Mouse (Mus musculus): ENCODE measurements around the gene Col6a1.
A peak's percentile ranks its signal among the peaks of the same experiment; 100 is the strongest.

The Col6a1 gene

DNA sequence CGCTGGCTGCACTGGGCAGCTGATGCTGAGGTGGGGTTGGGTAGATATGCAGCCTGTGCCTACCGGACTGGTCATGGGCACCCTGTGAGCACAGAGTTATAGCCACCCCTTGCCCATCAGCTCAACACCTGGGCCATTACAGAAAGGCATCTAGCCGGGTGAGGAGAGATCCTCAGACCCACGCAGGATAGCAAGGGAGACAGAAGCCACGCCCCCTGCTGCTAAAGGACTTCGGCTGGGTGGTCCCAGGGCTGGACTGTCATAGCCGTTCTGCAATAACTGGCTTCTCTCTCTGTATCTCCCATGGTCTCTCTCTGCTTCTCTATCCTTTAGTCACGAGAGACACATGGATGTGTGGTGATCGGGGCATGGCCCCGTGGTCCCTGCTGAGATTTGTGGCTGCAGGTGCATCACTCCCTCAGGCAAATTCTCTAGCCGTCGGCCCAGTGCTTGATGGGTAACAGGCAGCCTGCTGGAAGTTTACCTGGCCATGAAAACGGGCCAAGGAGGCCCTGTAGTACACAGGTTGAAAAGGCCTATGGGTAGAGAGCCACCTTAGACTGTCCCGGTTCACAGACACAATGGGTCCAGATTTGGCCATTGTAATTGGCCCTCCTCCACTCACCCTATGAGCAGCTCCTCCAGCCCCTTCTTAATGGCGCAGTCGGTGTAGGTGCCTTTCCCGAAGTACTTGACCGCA, 3.1 kb downstream of the Col6a1 start:
- DNase-seq, result peak; percentile 2

DNA sequence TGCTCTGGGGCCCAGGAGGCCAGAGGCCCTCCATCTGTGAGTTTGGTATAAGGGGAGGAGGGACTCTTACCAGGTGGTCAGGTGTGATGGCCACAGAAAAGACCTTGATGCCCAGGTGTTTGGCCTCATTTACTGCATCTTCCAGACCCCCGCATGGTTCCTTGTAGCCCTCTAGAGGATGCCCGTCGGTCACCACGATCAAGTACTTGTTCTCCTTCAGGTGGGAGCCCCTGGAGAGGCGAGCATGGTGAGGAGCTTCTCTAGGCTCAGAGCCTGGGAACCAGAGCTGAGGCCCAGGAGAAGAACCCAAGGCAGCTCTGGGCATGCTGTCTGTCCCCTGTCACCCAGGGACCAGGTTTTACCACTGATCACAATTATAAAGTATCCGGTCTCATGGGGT, 4.2 kb downstream of the Col6a1 start:
- no peak for DNase-seq

DNA sequence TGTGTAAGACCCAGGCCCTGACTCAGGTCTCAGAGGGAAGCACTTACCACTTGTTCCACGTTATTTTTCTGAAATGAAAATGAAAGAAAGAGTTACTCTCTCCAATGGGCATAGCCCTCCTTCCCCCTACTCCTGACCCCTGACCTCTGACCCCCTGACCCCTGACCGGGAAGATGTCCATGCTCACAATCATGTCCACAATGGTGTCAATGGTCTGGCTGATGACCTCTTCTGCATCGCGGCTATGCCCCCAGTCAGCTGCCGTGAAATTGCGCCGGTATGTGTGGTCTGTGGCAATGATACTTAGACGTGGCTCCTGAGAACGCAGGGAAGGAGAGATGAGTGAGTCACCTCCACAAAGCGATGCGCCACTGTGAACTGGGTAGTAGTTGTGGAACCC, 4.8 kb downstream of the Col6a1 start:
- no peak for DNase-seq

DNA sequence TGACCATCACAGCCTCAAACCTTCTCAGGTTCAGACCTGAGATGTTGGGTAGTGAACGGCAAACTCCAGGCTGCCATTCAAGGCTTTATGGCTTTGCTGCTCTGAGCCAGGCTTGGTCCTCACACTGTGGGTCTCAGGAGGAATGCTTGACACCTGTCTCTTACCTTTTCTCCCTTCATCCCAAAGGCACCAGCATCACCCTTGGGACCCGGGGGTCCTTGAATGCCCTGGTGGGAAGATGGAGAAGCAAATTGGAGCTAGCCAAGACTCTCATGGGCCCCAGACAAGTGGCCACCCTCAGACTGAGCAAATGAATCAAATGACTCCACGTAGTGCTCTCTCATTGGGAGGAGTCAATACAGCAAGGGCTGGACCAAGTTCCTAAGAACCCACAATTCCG, 8.3 kb downstream of the Col6a1 start:
- no peak for DNase-seq

DNA sequence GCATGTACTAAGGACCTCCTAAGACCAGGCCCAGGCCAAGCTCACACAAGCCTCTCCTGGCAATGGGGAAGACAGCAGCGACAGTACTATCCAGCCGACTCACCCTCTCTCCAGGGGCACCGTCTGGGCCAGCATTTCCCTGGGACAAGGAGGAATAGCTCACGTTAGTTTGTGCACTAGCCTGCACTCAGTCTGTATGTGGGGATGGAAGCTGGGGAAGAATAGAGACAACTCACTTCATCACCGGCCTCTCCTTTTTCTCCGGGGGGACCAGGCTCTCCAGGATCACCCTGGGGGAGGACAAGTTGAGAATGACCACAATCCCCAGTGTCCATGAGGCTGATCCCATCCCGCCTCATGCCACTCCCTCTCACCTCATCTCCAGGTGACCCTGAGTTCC, 8.9 kb downstream of the Col6a1 start:
- DNase-seq, result no peak

DNA sequence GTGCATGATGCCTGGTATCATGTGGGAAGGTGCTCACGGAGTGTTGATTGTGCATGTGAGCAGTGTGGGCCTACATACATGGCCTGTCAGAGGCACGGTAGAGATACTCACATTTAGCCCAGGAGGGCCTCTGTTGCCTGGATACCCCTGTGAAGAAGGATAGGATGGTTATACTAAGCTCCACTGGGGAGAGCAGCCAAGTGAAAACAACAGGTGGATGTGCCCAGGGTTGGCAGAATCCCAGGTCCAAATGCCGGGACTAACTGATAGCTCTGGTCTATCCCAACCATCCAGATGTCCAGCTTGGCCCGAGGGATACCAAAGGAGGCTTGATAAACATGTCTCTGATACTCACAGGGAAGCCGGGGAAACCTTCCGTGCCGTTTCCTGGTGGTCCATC, 11.7 kb downstream of the Col6a1 start:
- DNase-seq, result no peak

DNA sequence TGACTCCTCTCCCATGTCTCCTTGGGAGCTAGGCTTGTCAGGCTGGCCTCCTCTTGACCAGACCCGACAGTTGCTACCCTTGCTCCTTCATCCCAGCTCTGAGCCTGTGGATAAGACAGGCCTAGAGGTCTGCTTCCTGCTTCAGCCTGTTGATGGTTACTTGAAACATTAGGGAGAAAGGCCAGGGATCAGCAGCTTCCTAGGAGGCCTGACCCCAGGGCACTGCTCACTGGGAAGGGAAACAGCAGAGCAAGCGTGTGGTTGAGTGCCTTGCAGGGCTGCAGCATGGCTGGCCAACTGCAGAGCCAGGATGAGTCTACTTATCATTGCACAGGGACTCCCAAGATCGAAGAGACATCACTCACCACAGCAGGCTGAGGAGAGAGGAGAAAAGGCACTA, 13.5 kb downstream of the Col6a1 start:
- DNase-seq, result no peak

DNA sequence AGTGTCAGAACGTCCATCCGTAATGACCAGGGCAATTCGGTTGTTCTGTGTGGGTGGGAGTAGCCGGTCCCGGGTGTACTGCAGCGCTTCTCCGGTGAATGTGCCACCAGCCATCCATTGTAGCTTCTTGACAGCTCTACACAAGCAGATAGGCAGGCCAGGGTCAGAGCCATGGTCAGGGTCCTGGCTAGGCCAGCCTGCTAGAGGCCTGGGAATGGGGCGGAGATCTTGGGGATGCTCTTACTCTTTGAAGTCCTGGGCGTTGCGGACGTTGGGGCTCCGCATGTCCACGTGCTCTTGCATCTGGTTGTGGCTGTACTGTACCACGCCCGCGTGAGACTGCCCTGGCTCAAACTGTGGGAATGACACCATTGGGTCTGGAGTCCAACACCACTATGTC, 14.6 kb downstream of the Col6a1 start:
- DNase-seq, result no peak

DNA sequence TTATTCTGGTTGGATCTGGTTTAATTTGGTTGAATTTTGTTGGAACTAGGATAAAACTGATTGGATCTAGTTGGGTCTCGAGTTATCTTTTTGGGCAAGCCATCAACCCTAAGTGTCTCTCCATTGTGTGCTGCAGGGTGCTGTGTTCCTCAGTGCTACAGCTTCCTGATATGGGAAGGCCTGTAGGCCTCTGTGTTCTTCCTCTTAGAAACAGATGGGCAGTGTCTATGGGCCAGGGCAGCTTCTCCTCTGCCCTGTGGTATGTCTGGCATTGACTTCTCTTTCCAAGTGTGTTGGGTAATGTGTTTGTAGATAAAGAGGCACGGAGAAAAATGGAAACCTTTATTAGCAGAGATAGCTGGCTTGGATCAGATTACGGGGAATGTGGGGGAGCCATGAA, 17.5 kb downstream of the Col6a1 start:
- DNase-seq, result no peak

DNA sequence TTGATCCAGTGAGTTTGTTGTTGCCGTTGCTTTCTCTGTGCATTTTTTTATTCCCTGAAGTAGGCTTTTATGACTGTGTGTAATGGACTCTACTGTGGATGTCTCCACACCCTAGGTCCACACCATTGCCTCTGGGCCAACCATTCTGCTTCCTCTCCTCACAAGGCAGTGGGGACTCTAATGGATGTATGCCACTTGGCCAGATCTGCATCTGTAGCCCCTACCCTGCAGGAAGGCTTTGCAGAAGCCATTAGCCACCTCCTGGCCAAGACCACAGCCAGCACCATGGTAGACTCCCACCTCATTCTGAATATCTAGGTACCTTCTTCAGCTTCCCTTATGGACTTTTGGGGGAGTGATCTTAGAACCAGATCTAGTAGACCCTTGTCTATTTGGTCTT, 18.4 kb downstream of the Col6a1 start:
- no peak for DNase-seq

DNA sequence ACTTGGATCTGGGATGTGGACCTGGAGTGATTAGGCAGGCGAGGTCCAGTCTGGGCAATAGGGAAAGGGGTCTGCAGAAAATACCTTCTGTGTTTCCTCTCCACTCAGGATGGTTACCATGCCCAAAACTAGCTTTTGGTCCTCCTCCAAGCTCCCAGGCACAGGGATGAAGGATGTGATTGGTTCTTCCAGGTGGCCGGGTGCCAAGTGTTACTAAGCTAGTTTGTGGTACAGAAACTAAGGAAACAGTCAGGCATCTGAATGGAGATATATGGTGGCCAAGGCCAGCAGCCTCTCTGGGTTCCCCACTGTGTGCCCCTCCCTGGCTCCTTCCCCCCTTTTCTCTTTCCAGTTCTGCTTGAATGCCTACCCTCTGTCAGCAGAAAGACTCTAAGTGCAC, 19.0 kb downstream of the Col6a1 start:
- DNase-seq, result no peak

DNA sequence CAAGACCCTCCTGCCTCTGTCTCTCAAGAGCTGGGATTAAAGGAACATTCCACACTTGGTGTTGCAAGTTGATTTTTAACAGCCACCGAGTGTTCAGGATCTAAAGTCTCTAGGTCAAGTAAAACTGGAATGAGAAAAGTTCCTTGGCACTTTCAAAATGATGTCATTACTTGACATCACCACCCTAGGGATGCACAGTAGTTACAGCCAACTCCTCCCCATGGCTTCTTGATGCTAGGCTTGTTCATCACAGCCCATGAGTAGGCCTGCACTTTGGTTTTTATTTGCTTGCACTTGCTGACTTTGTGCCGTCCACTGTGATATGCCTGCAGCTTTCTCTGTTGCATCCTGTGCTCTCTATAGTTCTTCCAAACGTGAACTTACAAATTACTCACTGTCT, 21.6 kb downstream of the Col6a1 start:
- no peak for DNase-seq

DNA sequence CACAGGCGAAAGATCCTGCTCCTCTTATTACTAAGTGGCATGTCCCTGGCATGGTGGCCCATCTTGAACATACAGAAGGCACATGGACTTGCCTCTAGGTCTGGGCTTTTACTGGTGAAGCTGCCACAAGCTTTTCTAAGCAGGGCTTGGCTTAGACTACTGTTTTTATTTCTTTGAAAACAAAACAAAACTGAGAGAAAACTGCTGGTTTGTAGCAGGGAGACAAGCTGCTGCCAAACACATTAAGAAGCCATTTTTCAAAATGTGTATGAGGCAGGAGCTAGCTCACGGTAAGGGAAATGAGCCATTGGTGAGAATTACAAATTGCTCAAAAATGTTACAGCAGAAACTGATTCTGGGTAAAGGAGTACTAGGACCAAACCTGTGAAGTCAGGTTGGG, 24.5 kb downstream of the Col6a1 start:
- DNase-seq, result no peak

DNA sequence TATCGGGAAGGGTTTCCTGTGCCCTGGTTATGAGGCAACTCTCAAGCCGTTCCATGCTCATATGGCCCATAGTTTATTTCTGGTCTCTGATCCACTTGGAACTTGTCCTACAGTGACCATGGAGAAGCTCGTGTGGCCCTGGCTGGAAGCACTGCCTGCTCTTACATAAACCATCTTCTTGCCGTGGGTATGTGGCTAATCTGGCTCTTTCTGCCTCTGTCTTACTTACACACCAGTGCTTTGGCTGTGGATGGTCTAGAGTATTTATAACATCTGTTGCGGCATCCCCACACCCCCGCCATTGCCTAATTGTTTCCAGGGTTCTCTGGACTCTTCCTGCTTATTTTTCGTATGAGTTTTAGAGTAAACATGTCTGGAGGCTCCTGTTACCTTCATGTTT, 26.2 kb downstream of the Col6a1 start:
- DNase-seq, result no peak

DNA sequence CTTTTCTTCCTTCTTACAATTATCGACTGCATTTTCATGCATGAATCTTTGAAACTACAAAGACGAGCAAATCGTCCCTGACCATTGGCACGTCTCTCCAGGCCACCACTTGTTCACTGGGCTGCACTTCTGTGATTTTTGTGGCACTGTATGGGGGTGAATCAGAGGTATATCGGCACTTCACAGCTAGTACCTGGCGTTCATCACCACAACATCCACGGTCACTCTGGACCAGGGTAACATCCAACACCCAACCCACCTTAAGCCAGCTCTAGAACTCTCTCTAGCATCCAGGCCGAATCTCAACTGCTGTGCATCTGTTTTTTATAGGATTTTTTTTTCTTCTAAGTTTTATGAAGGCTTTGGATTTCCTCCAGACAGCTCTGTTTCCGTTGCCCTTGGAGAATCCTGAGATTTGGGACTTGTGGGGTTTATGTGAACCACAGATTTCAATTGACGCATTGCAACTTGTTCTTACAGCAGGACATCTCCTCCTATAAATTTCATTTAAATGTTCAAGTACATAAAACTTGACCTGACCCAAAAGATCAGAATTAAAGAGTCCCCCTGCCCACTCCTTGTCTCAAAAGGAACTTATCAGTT, 30.6 kb downstream of the Col6a1 start:
- no peak for DNase-seq

DNA sequence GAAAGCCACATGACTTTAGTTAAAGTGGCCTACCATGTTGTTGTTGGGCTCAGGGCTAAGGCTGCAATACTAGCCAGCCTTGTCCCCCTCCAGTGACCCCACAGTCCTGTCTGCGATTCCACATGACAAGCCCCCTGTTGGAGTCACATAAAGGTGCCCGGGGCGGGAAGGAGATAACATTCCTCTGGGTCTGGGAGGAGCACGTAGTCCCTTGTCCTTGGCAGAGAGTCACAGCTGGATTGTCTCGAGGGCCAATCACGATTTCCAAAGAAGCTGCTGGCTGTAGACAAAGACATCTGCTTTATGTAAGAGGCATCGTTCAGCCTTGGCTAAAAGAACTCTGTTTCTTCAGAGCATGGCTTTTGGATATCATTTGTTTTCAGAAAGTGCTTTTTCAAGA, 31.2 kb downstream of the Col6a1 start:
- no peak for DNase-seq

DNA sequence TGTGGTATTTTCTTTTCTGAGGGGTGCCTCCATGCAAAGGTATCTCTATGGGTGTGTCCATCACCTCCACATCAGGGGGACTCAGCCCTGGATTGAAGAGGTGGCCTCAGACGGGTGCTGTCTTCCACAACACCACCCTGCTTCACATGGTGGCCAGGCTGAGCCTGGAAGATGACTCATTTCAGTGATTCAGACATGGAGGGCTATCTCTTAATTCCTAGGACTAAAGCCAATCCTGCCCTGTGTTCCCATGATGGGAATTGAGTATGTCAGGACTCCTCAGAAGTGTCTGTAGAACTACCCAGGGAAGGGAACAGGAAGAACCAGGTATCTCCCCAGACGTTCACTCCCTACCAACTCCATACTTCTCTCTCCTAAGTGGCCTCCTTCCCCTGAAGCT, 32.5 kb downstream of the Col6a1 start:
- no peak for DNase-seq

DNA sequence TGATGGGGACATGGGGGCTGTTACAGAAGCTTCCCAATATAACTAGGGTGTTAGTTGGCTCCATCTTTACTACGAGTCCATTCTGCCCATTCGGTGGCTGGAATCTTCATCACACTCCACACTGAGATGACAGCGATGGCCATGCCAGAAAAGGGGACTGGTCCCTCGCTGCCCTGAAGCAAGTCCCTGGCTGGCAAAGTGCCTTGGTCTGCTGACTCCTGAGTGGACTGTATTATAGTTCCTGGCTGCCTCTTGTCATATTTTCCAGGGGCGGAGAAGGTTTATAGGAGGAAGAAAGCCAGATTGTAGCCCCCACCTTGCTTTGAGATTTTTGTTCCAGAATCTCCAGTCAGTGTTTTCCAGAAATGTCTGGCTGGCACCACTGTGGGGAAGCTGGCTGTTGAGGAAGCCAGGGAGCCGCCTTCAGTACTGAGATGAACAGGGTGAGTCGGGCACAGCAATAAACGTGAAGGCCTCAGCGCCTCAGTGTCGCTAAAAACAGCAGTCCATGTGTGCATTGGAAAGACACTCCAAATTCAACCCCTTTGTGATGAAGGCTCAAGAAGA, 40.4 kb downstream of the Col6a1 start:
- no peak for DNase-seq

DNA sequence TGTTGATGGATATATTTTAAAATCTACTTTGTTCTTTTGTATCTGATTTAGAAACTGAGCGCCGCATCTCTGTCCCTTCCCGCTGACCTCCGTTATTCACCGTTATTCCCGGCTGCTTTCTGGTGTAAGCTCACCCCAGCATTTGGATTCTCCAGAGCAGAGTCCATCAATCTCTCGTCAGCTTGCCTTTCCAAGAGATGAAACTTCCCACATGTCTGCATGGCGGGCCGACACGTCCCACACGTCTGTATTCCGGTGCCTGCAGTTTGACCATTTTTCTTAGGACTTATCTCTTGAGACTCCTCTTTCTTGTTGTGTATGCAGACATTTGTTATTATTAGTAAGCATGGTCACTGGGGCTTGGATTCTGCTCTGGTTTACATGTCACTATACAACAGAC, 42.0 kb downstream of the Col6a1 start:
- no peak for DNase-seq

DNA sequence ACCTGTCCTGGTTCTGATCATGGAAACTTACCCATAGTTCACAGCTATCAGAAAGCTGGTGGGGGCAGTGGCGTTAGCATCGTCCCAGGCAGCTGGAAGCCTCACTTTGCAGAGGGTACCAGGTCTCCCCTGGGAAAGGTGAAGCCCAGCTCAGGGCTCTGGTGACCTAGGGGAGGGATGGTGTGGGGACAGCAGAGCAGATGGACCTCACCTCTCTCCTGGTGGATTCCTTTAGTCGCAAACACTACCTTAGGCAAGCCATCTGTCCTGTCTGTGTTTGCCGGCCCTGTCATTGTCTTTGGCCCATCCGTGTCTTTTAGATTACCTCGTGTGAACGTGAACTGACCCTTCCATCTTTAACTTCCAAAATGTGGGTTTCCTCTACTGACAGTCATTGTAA, 42.5 kb downstream of the Col6a1 start:
- DNase-seq, result no peak

DNA sequence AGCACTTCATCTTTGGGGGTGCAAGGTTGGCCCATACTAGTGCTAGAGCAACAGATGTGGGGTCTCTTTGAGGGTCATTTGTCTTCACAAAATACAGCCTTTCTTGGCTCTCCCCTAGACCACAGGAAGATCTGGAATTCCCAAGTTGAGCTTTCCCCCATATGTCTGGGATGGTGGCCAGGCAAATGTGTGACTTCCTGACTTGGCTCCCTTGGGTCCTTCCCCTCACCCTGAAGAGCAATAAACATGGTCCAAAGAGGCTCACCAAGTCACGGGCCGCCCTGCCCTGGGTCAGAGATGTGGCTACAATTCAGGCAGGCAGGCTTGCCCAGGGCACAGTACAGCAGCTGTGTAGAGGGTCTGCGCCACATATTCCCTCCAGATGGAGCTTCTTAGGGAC, 44.1 kb downstream of the Col6a1 start:
- no peak for DNase-seq

DNA sequence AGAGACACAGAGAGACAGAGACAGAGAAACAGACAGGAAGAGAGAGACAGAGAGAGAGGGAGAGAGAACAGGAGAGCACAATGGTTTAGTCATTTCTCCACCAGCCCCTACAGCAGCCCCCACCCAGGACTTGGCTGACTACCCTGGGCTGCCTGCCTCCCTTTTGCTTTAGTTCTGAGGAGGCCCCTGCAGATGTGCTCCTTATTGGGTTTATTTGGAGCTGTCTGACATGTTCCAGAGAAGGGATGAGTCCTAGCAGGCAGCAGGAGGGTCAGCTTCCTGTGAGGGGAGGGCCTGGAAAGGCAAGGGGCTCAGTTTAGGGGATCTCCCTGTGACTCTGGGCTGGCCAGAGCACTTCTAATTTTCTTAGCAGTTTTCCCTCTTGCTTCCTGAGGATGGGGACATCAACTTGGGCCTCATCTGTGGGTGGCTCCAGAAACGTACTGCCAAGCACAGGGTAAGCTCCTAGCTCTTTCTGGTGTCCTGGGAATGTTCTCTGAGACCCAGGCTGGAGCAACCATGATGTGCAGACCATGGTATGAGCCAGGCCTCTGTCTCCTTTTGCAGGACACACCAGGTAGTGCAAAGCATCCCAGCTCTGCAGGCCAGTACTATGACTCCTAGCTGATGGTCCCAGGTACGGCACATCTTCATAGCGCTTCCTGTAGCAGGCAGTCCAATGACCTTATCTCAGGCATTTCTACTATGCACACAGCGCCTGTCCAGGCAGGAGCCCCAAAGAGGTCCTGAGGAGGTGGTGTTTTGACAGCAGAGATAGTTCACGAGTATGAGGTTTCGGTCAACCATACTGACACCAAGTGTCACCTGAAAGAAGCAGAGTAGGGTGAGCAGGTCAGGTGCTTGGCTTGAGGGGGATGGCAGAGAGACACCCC, 45.0 kb downstream of the Col6a1 start:
- DNase-seq, result no peak

DNA sequence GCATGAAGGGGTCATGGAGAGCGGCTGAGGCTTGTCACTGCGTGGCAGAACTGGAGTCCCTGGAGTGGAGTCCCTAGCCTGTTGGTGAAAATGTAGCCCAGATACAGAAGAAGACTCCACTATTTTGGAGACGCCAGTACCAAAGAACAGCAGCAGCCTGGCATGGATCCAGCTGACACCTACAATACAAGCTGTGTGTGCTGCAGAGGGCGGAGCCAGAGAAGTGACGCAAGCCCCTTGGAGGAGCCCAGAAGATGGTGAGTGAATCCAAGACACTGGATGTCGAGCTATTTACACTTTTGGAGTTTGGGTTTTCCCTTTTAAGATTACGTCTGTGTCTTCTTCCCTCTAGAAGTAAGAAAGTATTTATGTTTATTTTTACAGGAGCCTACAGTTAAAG, 47.8 kb downstream of the Col6a1 start:
- DNase-seq, result no peak

DNA sequence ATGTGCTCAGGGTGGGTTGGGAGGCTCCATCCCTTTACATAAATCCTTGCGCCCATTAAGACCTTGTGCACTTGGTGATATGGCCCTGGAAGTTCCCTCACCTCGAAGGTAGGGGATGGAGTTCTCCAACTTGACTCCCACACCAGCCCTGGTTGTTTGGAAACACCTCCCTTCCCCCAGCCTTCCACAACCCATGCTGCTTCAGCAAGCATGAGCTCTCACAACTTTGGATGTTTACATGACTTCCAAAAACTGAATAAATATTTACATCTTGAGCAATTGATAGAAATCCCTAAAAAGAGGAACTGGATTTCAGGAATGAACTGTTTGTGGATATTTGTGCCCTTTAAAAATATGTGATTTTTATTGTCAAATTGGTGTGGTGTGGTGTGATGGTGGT, 50.7 kb downstream of the Col6a1 start:
- DNase-seq, result no peak

Data from thymus, postnatal 4 days (tissue).